Mouse (Mus musculus): ENCODE results near the gene Rbbp4.

- no peak for TF ChIP-seq SIN3A (IDR thresholded peaks at IDR 0.05; ENCODE audit: low read length)
- no peak for TF ChIP-seq NRF1 (IDR thresholded peaks at IDR 0.05; ENCODE audit: low read depth, low read length)
- TF ChIP-seq GABPA (IDR thresholded peaks at IDR 0.05; ENCODE audit: insufficient replicate concordance, low read depth, low read length), result no peak
- TF ChIP-seq USF1 (IDR thresholded peaks at IDR 0.05; ENCODE audit: low read depth, low read length), result no peak
- TF ChIP-seq ZC3H11A (IDR thresholded peaks at IDR 0.05; ENCODE audit: low read depth, low read length), result no peak
Observed at GRCm38 (mm10) chr4:129351111-129351510, 15.9 kb upstream of the Rbbp4 start.

Data from CH12.LX (cell line).